Mouse (Mus musculus) hindbrain, embryonic 15.5 days (tissue): ENCODE measurements at regions not wholly inside any gene's neighbourhood (a gene's known extent, or its start where the extent isn't known, plus 50 kb on each side); places are given as distances from the start of the nearest gene placed in this dataset.

Experiments used
- ATAC-seq: fragments of 200-750 bp; cut with Nextera tagmentation; 2 replicates; pipeline ENCODE4 v1.8.0; 2017; ENCODE audit warnings: low read depth, moderate number of reproducible peaks, moderate TSS enrichment; ENCODE audit not compliant: low FRiP score
- H3K27ac ChIP-seq: fragments of 300-500 bp; sonication (generic); replicated peaks from 2 replicates; pipeline ENCODE4 v1.5.1; 2015; ENCODE audit warnings: mild to moderate bottlenecking, inconsistent platforms
- H3K27me3 ChIP-seq: fragments of 300-500 bp; sonication (generic); 2 replicates; pipeline ENCODE4 v1.6.1; 2015; ENCODE audit warnings: control low read depth, inconsistent platforms
- H3K36me3 ChIP-seq: fragments of 300-500 bp; sonication (generic); 2 replicates; pipeline ENCODE4 v1.6.1; 2015; ENCODE audit warnings: control low read depth, inconsistent platforms
- H3K4me1 ChIP-seq: fragments of 300-500 bp; sonication (generic); replicated peaks from 2 replicates; pipeline ENCODE4 v1.6.1; 2015; ENCODE audit warnings: control low read depth, inconsistent platforms
- H3K4me2 ChIP-seq: fragments of 300-500 bp; sonication (generic); 2 replicates; pipeline ENCODE4 v1.6.1; 2015; ENCODE audit warnings: moderate library complexity, mild to moderate bottlenecking, inconsistent platforms
- H3K4me3 ChIP-seq: fragments of 300-500 bp; sonication (generic); 2 replicates; pipeline ENCODE4 v1.5.1; 2015; ENCODE audit warnings: mild to moderate bottlenecking, inconsistent platforms
- H3K9ac ChIP-seq: fragments of 300-500 bp; sonication (generic); 2 replicates; pipeline ENCODE4 v1.6.1; 2015; ENCODE audit warnings: inconsistent platforms
- H3K9me3 ChIP-seq: fragments of 300-500 bp; sonication (generic); 2 replicates; pipeline ENCODE4 v1.6.1; 2016; ENCODE audit warnings: control low read depth, inconsistent platforms
- WGBS: fragments of 180-500 bp; shearing (Covaris S2); methylation state at CpG from one replicate; pipeline ENCODE4 v1.1.7; 2015; 5-methylcytosine and 5-hydroxymethylcytosine counted together

DNA sequence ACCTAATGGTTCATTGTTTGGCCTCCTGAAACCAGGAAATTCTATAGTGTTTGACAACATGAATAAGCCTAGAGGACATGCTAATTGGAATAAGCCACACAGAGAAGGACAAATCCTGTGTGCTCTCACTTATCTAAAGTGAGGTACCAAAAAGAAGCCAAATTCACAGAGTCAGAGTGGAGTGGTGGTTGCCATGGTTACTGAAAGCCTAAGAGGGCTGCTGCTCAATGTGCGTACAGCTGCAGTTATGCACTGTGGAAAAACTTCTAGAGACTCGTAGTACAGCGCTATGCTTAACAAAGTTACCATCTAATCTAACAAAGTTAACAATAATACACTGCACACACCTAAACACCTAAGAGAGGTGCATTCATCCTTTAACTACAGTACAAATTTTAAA lies 171.4 kb upstream of the Ntm start:
- Histone ChIP-seq H3K4me1 (peaks cover 20% of the 10 kb centered on the region), H3K27ac (no peak overlapping the region), H3K4me2 (no peak overlapping the region), H3K4me3 (no peak overlapping the region), H3K27me3 (no peaks in the 10 kb centered on the region), H3K9ac (no peak overlapping the region), H3K36me3 (no peaks in the 10 kb centered on the region), H3K9me3 (no peaks in the 10 kb centered on the region)
- WGBS = 44% methylated on average over 3 of the region's 3 CpGs
- ATAC-seq = 0 out of 2 replicates have a peak, but pooled peaks have one; percentile 23

DNA sequence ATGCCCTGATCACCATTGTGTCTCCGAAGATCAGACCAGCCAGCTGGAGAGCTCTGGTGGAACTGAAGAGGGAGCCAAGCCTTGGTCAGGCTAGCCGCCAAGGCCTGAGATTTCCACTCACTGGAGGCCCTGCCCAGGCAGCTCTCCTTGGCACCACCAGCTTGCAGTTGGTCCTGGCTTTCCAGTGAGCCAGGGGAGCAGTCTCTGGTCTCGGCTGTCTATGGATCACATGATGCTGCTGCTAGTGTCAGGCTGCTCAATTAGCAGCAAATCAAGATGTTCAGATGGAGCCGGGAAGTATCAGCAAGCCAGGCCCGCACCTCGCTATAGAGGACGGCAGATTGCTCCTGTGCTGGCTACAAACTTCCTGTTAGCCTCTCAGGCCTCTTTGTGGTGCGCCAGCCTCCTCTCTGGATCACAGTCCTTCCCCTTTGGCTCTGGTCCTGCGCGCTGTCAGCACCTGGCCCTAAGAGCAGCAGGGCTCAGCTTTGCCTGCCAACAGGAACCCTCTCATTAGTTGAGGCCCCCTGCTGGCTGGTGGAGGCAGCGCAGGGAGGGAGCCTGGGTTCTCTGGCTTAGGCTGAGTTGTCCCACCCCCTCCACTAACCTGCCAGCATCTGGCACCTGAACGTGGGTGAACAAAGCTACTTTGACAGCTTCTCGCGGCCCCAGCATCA lies 174.8 kb upstream of the Ntm start:
- 27% methylated on average over 14 of the region's 14 CpGs for WGBS
- no peaks in the 10 kb centered on the region for H3K36me3 ChIP-seq
- peak overlapping the region; percentile 27 for H3K4me2 ChIP-seq
- no peak overlapping the region for H3K4me3 ChIP-seq
- H3K4me1 ChIP-seq = peaks cover 31% of the 10 kb centered on the region
- H3K27ac ChIP-seq = peak overlapping the region; percentile 71
- no peaks in the 10 kb centered on the region for H3K9me3 ChIP-seq
- H3K27me3 ChIP-seq = no peaks in the 10 kb centered on the region
- H3K9ac ChIP-seq = no peak overlapping the region
- ATAC-seq = peak; percentile 82

DNA sequence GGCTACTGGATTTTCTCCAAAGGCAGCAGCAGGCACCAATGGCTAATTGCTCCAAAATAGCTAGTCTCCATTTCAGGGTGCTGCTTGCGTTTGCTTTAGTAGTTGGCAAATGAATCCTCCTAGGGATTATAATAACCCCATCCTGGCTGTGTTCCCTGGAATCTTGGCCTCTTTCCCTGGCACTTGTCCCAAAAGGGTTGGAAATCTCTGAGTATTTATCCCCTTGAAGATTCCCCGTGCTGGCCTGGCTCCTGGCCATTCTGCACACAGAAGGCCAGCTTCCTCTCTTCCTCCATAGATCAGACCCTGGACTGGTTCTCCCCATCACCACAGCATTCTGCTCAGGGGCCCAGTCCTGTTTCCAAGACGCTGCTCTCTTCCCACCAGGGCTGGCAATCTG lies 177.2 kb upstream of the Ntm start:
- Histone ChIP-seq H3K27ac (no peak overlapping the region), H3K4me3 (no peak overlapping the region), H3K36me3 (no peaks in the 10 kb centered on the region), H3K4me2 (no peak overlapping the region), H3K4me1 (peaks cover 22% of the 10 kb centered on the region), H3K9ac (no peak overlapping the region), H3K9me3 (no peaks in the 10 kb centered on the region), H3K27me3 (no peaks in the 10 kb centered on the region)
- 36% methylated on average over 3 of the region's 3 CpGs for WGBS
- peak; percentile 78 for ATAC-seq

DNA sequence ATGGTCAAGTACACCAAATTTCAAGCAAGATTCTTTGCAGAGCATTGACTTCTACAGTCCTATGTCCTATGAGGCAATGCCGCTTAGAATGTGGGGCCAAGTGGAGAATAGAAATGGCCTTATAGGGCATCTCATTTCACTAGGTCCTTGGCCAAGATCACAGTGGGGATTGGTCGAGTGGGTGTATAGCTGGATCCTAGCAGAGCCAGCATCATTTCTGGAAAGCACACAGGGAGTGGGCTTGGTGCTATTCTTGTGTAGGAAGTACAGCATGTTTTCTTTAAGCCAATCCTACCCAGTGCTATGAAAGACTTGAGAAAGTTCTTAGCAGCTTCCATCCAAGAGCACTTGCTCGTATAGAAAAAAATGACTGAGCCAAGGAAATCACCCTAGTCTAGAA lies 178.2 kb upstream of the Ntm start:
- Histone ChIP-seq H3K4me3 (no peak overlapping the region), H3K4me2 (no peak overlapping the region), H3K9ac (no peak overlapping the region), H3K27me3 (no peaks in the 10 kb centered on the region), H3K4me1 (peaks cover 22% of the 10 kb centered on the region), H3K36me3 (no peaks in the 10 kb centered on the region), H3K9me3 (no peaks in the 10 kb centered on the region), H3K27ac (no peak overlapping the region)
- whole genome bisulfite sequencing = 89% methylated on average over 3 of the region's 3 CpGs
- no peak for ATAC-seq

DNA sequence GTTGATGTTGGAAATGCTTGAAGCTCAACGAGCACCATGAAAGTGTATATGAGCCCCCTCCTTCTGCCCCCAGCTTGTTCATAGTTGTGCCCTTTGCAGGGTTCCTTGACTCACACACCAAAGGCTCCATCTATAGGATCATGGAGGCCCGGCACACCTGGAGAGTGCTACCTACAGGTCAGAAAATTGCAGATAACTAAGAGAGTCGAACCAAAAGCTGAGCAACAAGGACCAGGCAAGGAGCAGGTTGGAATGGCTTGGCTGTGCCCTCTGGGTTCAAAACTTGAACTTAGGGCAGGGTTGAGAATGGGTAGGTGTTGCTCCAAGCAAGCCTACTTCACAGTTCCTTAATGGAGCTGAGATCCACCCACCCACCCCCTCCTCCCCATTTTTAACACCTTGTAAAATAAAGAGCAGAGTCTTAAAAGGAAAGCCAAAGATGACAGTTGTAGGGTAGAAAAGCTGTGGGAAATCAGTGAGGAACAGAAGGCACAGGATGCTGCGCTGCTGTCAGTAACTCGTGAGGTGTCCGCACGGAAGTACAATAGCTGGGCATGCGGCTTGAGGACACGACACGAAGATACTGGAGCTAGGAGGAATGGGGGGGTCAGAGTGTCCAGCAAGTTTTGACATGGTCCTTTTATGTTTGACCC lies 180.0 kb upstream of the Ntm start:
- H3K9ac ChIP-seq = no peak overlapping the region
- no peaks in the 10 kb centered on the region for H3K27me3 ChIP-seq
- WGBS = 92% methylated on average over 10 of the region's 10 CpGs
- H3K9me3 ChIP-seq = no peaks in the 10 kb centered on the region
- H3K4me1 ChIP-seq = peaks cover 13% of the 10 kb centered on the region
- no peak overlapping the region for H3K4me3 ChIP-seq
- H3K4me2 ChIP-seq = no peak overlapping the region
- H3K36me3 ChIP-seq = no peaks in the 10 kb centered on the region
- no peak overlapping the region for H3K27ac ChIP-seq
- ATAC-seq = no peak

- peak; percentile 66; the same call in 1 of the 2 replicates for ATAC-seq
- no peaks in the 10 kb centered on the region for H3K36me3 ChIP-seq
- WGBS = 45% methylated on average over 17 of the region's 17 CpGs
- no peak overlapping the region for H3K27ac ChIP-seq
- no peaks in the 10 kb centered on the region for H3K9me3 ChIP-seq
- H3K27me3 ChIP-seq = no peaks in the 10 kb centered on the region
- H3K4me3 ChIP-seq = no peak overlapping the region
- H3K9ac ChIP-seq = no peak overlapping the region
- peaks cover 21% of the 10 kb centered on the region for H3K4me1 ChIP-seq
- H3K4me2 ChIP-seq = no peak overlapping the region
Measured at GRCm38 (mm10) chr9:30149481-30150468, 186.8 kb upstream of the Ntm start.

DNA sequence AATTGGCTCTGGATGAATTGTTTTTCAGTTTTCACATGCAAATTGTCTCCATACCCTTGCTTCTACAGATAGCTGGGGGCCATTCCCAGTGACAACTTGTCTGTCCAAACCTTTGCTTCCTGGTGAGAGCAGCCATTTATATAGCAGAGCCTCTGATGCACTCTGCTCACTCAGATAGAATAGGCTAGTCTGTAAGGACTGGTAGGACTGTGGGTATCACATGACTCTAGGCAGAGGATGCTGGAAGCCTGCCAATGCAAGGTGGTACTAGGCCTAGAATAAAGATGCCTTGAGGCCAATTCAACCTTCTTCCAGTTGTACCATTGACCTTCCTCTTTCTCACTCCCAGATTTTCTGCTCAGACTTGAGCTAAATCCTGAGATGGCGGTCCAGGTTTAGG lies 188.2 kb upstream of the Ntm start:
- no peak overlapping the region for H3K9ac ChIP-seq
- peaks cover 21% of the 10 kb centered on the region for H3K4me1 ChIP-seq
- H3K27me3 ChIP-seq = no peaks in the 10 kb centered on the region
- no peak overlapping the region for H3K27ac ChIP-seq
- no peaks in the 10 kb centered on the region for H3K36me3 ChIP-seq
- ATAC-seq = no peak
- H3K9me3 ChIP-seq = no peaks in the 10 kb centered on the region
- H3K4me3 ChIP-seq = no peak overlapping the region
- no peak overlapping the region for H3K4me2 ChIP-seq
- 93% methylated on average over 1 of the region's 1 CpGs for WGBS

- no peak overlapping the region for H3K4me2 ChIP-seq
- H3K4me3 ChIP-seq = no peak overlapping the region
- 0 out of 2 replicates have a peak, but pooled peaks cover 6% of the 10 kb centered on the region for H3K4me1 ChIP-seq
- H3K9ac ChIP-seq = no peak overlapping the region
- H3K9me3 ChIP-seq = no peaks in the 10 kb centered on the region
- 89% methylated on average over 13 of the region's 13 CpGs for WGBS
- no peaks in the 10 kb centered on the region for H3K27me3 ChIP-seq
- no peak overlapping the region for H3K27ac ChIP-seq
- ATAC-seq = no peak
- no peaks in the 10 kb centered on the region for H3K36me3 ChIP-seq
Measured at GRCm38 (mm10) chr9:30166235-30166752, 203.4 kb upstream of the Ntm start.

- Histone ChIP-seq H3K36me3 (no peaks in the 10 kb centered on the region), H3K27ac (no peak overlapping the region), H3K4me2 (no peak overlapping the region), H3K4me1 (0 out of 2 replicates have a peak, but pooled peaks cover 6% of the 10 kb centered on the region), H3K4me3 (no peak overlapping the region), H3K9ac (no peak overlapping the region), H3K9me3 (no peaks in the 10 kb centered on the region), H3K27me3 (no peaks in the 10 kb centered on the region)
- WGBS = 33% methylated on average over 7 of the region's 7 CpGs
- ATAC-seq = no peak
Measured at GRCm38 (mm10) chr9:30167223-30167622, 204.3 kb upstream of the Ntm start.

GRCm38 (mm10) chr9:30174646-30175045 lies 211.7 kb upstream of the Ntm start:
- no peaks in the 10 kb centered on the region for H3K9me3 ChIP-seq
- no peaks in the 10 kb centered on the region for H3K36me3 ChIP-seq
- no peak overlapping the region for H3K4me2 ChIP-seq
- H3K9ac ChIP-seq = no peak overlapping the region
- no peaks in the 10 kb centered on the region for H3K4me1 ChIP-seq
- no peak overlapping the region for H3K27ac ChIP-seq
- ATAC-seq = no peak
- WGBS = 92% methylated on average over 6 of the region's 6 CpGs
- H3K4me3 ChIP-seq = no peak overlapping the region
- H3K27me3 ChIP-seq = no peaks in the 10 kb centered on the region

DNA sequence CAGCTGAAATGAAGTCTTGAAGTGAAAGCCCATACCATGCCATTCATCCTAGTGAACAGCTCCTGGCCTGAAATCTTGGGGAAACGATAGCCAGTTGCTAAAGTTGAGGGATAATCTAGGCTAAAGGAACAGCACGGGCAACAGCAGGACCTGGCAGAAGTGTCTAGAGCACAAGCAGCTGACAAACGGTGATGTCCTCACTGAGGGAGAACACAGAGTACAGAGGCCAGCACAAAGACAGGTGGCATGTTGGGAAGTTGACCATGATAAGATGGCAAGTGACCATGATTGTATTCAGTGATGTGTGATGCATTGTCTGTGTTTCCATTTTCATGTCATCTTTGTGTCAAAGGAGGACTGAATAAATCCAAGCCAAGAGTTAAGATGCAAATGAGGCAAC lies 212.4 kb upstream of the Ntm start:
- Histone ChIP-seq H3K4me2 (no peak overlapping the region), H3K4me3 (no peak overlapping the region), H3K4me1 (no peaks in the 10 kb centered on the region), H3K36me3 (no peaks in the 10 kb centered on the region), H3K27ac (no peak overlapping the region), H3K27me3 (no peaks in the 10 kb centered on the region), H3K9me3 (no peaks in the 10 kb centered on the region), H3K9ac (no peak overlapping the region)
- no peak for ATAC-seq
- 69% methylated on average over 3 of the region's 3 CpGs for WGBS

- H3K36me3 ChIP-seq = no peaks in the 10 kb centered on the region
- no peak overlapping the region for H3K4me2 ChIP-seq
- no peaks in the 10 kb centered on the region for H3K9me3 ChIP-seq
- H3K27ac ChIP-seq = no peak overlapping the region
- 48% methylated on average over 11 of the region's 11 CpGs for WGBS
- no peaks in the 10 kb centered on the region for H3K27me3 ChIP-seq
- H3K4me1 ChIP-seq = peaks cover 16% of the 10 kb centered on the region; the same call in 1 of the 2 replicates
- H3K4me3 ChIP-seq = no peak overlapping the region
- no peak overlapping the region for H3K9ac ChIP-seq
- no peak for ATAC-seq
Measured at GRCm38 (mm10) chr9:30183409-30183808, 220.5 kb upstream of the Ntm start.
